Mouse (Mus musculus): ENCODE data around the gene Ssbp4.

DNA sequence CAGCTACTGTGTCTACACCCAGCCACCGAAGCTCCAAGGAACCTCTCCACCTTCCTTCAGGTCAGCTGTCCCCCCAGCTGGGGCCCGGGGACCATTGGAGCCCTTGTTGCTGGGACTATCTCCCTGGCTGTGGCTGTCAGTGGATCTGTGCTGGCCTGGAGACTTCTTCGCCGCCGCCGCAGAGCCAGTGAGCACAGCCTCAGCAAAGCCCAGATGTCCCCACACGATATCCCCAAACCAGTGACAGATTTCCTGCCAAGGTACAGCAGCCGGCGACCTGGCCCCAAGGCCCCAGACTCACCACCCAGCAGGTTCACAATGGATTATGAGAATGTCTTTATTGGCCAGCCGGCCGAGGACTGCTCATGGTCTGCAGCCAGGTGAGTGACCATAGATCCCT is 9.3 kb upstream of the Ssbp4 start:
- no peak; the same call in 2 of the 3 replicates for TF ChIP-seq TAL1 (IDR thresholded peaks at IDR 0.05; ENCODE audit: low read length)
- no peak for TF ChIP-seq GATA1 (IDR thresholded peaks at IDR 0.05; ENCODE audit: low read length)
